Mouse (Mus musculus): ENCODE data around the gene Kctd10.

- TF ChIP-seq POLR2A (IDR thresholded peaks at IDR 0.05; ENCODE audit: control insufficient read depth, extremely low read depth, insufficient read depth, low read length, poor library complexity) (no peak), CTCF (IDR thresholded peaks at IDR 0.05; ENCODE audit: borderline replicate concordance, control insufficient read depth, extremely low read depth, insufficient read depth, low read length, poor library complexity) (no peak)
Measured at GRCm38 (mm10) chr5:114368121-114368520, 12.2 kb downstream of the Kctd10 start.

Measured in thymus, adult 2 months (tissue).